Mouse (Mus musculus) ovary, postnatal 10 days (tissue): Measurements from ENCODE around the gene Fam3c.
"Not testable (repeated sequence)": the region's sequence is repeated elsewhere in the genome, so short reads cannot be mapped to it uniquely, and the experiment has no call there.

ENCODE experiments used
- DNase-seq: peaks from one replicate; pipeline ENCODE4 v3.0.0; 2022; ENCODE audit warnings: low spot score

The Fam3c gene

GRCm38 (mm10) chr6:22290790-22291189, 65.3 kb downstream of the Fam3c start:
- DNase-seq: no peak

GRCm38 (mm10) chr6:22289461-22290021, 66.5 kb downstream of the Fam3c start:
- no peak for DNase-seq

GRCm38 (mm10) chr6:22288737-22289460, 67.1 kb downstream of the Fam3c start:
- DNase-seq: no peak

- no peak for DNase-seq
These were observed 67.9 kb downstream of the Fam3c start, which contains the start of gene Wnt16 for GRCm38 (mm10) chr6:22288004-22288736. TSS of gene Wnt16 (plus strand) at chr6:22288227.

GRCm38 (mm10) chr6:22282405-22282804, 73.6 kb downstream of the Fam3c start:
- no peak for DNase-seq

- no peak for DNase-seq
These were observed 75.7 kb downstream of the Fam3c start for GRCm38 (mm10) chr6:22280217-22280861.

DNA sequence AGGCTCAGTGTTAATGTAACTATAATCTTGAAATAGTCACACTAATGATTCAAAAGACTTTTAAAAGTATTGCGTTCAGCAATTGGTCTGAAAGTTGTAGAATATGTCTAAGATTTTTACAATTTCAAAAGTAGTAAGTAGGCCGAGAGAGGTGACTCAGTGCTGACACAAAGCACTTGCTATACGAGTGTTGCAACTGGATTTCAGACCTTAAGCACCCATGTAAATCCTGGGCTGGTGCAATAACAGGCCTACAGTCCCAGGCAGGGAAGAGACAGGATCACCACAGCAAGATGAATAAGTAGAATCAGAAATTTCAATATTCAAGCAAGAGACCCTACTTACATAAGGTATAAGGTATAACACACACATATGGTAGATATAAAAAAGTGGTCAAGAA, 78.1 kb downstream of the Fam3c start:
- no peak for DNase-seq

DNA sequence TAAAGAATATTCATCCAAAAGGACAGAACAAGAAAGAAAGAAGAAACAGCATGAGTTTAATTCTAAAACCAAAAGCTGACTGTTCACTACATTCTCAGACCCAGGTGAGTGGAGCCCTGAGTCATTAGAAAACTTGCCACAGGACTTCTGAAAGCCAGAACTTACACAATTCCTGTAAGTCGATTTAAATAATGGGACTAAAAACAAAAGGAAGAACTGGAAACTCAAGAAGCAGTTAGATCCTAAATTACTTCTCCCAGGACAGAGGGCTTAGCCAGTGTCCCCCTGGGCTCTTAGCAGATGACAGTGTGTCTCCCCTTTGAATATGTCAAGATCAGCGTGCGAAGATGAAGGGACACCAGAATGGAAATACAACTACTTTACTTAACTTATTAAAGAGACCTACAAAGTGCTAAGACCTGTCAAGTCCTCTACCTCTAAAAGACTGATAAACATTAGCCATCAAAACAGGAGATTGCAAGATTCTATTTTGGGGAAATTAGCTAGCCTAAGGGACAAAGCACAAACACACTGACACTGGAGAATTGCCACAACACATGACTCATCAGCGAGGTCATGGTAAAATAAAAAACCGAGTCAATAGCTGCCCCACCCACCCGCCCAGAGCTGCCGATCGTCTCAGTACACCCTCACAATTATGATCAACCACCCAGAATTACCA, 86.1 kb downstream of the Fam3c start:
- no peak for DNase-seq

DNA sequence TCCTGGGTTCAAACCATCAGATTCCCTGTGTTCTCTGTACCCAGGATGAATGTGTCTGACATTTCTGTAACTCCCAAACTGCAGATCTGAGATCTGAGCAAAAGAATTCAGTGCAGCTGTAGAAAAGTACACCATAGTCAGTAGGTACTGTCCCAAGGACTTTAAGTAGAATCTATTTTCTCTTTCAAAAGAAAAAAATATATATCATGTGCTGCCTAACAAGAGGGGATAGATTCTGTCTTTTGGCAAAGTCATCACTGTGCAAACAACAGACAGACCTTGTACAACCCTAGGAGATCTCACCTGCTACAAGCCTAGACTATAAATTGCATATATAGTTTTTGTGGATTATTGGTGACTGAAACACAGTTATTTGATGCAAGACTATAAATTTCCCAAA, 87.4 kb downstream of the Fam3c start:
- DNase-seq: no peak

GRCm38 (mm10) chr6:22267807-22268667, 88.0 kb downstream of the Fam3c start:
- DNase-seq: no peak

DNA sequence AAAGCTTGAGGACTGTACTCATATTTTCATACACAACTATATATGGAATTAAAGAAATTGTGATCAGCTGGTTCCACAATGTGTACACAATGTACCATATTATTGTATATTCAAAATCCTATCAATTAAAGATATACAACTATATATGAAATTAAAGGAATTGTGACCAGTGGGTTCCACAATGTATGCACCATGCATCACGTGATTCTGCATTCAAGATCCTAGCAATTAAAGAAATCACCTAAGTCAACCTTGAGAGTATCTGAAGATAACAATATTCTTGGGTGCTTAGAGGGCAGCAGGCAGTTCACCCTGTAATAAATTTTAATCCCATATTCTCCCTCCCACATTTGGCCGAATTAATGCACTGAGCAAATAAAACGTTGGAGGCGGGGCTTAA, 90.0 kb downstream of the Fam3c start:
- no peak for DNase-seq

DNA sequence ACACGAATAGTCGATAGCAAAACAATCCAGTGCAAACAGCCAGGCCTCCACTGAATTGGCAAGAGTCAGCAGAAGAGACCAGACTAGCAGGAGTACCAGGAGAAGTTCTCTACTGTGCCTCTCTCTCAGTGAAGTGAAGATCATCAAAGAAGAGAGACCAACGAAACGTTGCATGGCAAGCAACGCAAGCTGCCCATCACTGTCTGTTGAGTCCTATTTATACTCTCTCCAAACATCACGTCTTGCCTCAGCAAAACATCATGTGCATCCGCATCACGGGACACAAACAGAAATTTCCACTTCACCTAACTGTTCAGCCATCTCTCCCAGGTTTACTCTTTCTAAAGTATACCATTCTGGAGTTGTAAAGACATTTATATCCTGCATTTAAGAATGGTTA, 91.9 kb downstream of the Fam3c start:
- DNase-seq: not testable (repeated sequence)

DNA sequence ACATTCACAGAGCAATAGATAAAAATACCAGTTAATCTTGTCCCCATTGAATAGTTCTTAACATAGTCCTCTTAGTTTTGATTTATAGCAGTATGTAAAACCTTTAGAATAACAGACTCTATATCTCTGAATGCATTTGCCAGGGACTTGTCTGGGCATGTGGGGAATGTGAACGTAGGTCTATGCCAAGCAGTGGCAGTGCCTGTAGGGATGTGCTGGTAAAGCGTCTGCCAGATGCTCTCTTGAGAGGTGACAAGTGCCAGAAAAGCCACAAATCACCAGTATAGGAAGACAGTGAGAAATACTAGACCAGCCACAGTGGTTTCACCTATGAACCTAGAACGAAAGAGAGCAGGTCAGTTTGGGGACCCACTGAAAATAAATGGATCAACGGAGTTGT, 93.5 kb downstream of the Fam3c start:
- no peak for DNase-seq

- no peak for DNase-seq
These were observed 97.3 kb downstream of the Fam3c start for GRCm38 (mm10) chr6:22258784-22259183.
